Mouse (Mus musculus) G1E (cell line): Measurements from ENCODE around the gene Sgms1.

ENCODE experiments used
- CTCF ChIP-seq: IDR thresholded peaks from 2 replicates; pipeline ENCODE4 v1.5.1; 2012; ENCODE audit warnings: low read depth, low read length, inconsistent platforms, mixed read lengths
- GATA1 ChIP-seq: IDR thresholded peaks from 2 replicates; pipeline ENCODE4 v1.6.1; 2012; ENCODE audit warnings: borderline replicate concordance, low read length, inconsistent platforms, mixed read lengths
- POLR2AphosphoS5 ChIP-seq: IDR thresholded peaks from 2 replicates; pipeline ENCODE4 v1.6.1; 2012; ENCODE audit warnings: low read depth, low read length, inconsistent platforms; ENCODE audit not compliant: insufficient replicate concordance
- TAL1 ChIP-seq: conservative IDR thresholded peaks from 2 replicates; pipeline ENCODE4 v1.6.1; 2012; ENCODE audit warnings: low read depth, low read length, inconsistent platforms, mixed read lengths

GRCm38 (mm10) chr19:32136888-32137625, 252.5 kb downstream of the Sgms1 start:
- TF ChIP-seq CTCF (no peak), TAL1 (no peak), GATA1 (no peak), POLR2AphosphoS5 (no peak)
